Mouse (Mus musculus) bone marrow, adult 2 months (tissue): ENCODE measurements around the gene Svep1.

ENCODE experiments used
- CTCF ChIP-seq: fragments of 200-500 bp; IDR thresholded peaks from 2 replicates; pipeline ENCODE4 v1.5.1; 2011; ENCODE audit warnings: low read length, control low read depth; ENCODE audit not compliant: control insufficient read depth, insufficient read depth
- POLR2A ChIP-seq: fragments of 200-500 bp; IDR thresholded peaks from 2 replicates; pipeline ENCODE4 v1.6.1; 2011; ENCODE audit warnings: low read depth, mild to moderate bottlenecking, control low read depth, low read length, borderline replicate concordance; ENCODE audit not compliant: control insufficient read depth

- no peak for TF ChIP-seq CTCF
- no peak for TF ChIP-seq POLR2A
Measured at GRCm38 (mm10) chr4:58077536-58077935, 129.1 kb downstream of the Svep1 start.
